Mouse (Mus musculus): ENCODE measurements around the gene Setd5. TPM values are rescaled to one million over a fixed set of nuclear protein-coding genes. Genes with fewer than 3 reads are reported as not detected.
A peak's percentile ranks its signal among the peaks of the same experiment; 100 is the strongest.

The Setd5 gene
- total RNA-seq, 1 experiment, result 79.4 TPM

DNA sequence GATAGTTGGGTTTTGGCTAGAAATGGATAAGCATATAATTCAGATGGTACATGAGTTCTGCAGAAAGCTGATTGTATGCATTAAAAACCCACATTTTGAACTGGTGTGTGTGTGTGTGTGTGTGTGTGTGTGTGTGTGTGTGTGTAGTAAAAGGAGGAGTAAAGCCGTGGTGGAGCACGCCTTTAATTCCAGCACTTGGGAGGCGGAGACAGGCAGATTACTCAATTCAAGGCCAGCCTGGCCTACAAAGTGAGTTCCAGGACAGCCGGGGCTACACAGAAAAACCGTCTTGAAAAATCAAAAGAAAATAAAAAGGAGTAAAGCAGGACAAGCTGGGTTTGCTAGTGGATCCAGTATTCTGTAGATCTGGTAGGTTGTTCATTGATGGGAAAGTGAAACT, 20.5 kb downstream of the Setd5 start:
- Histone ChIP-seq H3K36me3 (ENCODE audit: control insufficient read depth, insufficient read depth, low read length, poor library complexity, severe bottlenecking) (no peaks in the 10 kb centered on the region), H3K4me1 (ENCODE audit: control insufficient read depth in 2 of 2, insufficient read depth in 2 of 2, low read length in 2 of 2, poor library complexity in 1 of 2) (peaks cover 0 to 16% of the 10 kb centered on the region in 2 experiments; a peak in 2 of 4 replicates), H3K9ac (ENCODE audit: insufficient read depth, low read depth, low read length, poor library complexity, severe bottlenecking) (no peak overlapping the region), H3K27ac (ENCODE audit: insufficient read depth, low read depth, low read length, poor library complexity, severe bottlenecking) (no peak overlapping the region), H3K9me3 (ENCODE audit: control insufficient read depth, insufficient read depth, low read depth, low read length) (no peaks in the 10 kb centered on the region), H3K4me3 (ENCODE audit: insufficient read depth in 1 of 2, low read depth in 1 of 2, low read length in 2 of 2, poor library complexity in 1 of 2, severe bottlenecking in 1 of 2) (no peak overlapping the region)
- no peak for TF ChIP-seq CHD2 (IDR thresholded peaks at IDR 0.05; ENCODE audit: low read depth, low read length)
- TF ChIP-seq ZNF384 (IDR thresholded peaks at IDR 0.05; ENCODE audit: low read depth, low read length), result no peak
- TF ChIP-seq MAFK (IDR thresholded peaks at IDR 0.05; ENCODE audit: insufficient read depth, low read depth, low read length), result no peak
- no peak for TF ChIP-seq ZC3H11A (IDR thresholded peaks at IDR 0.05; ENCODE audit: borderline replicate concordance, low read depth, low read length)
- no peak for TF ChIP-seq HCFC1 (IDR thresholded peaks at IDR 0.05; ENCODE audit: borderline replicate concordance, insufficient read depth, low read length)
- no peak for DNase-seq (ENCODE audit: low read depth, low spot score)
- in situ Hi-C loops (cut with MboI; ENCODE audit: low sequenced_read_pairs in 2 of 2, unreplicated experiment in 2 of 2), result no loop called here

DNA sequence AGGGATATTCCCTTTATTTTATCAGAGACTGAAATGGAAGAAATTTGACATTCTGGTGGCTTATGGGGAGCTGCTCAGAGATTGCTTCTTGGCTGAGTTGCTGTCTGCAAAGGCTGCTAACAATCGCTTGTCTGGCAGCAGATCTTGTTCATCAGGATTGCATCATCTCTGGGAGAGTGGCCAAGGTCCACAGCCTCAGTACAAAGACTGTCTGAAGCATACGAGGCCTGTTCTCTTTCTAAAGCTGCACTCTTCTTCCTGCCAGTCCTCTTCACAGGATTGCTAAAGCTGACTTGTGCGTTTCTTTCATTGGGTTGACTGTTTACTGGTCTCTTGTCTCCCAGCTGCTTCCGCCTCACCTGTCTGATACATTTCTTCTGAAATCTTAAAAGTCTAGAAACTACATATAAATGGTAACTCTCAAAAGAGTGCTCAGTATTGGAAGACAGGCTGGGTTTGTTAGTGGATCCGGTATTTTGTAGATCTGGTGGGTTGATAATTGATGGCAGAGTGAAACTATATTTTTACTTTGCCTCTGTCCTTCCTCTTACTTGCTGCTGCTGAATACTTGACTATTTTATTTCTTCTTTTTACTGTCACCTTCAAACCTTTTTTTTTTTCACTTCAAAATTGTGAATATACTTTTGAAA, 22.6 kb downstream of the Setd5 start:
- H3K27ac ChIP-seq (ENCODE audit: insufficient read depth, low read depth, low read length, poor library complexity, severe bottlenecking), result peak overlapping the region; percentile 3; the same call in 1 of the 2 replicates
- H3K4me1 ChIP-seq (ENCODE audit: control insufficient read depth in 2 of 2, insufficient read depth in 2 of 2, low read length in 2 of 2, poor library complexity in 1 of 2), result peaks cover 0 to 16% of the 10 kb centered on the region in 2 experiments; a peak in 2 of 4 replicates

GRCm38 (mm10) chr6:113102541-113102940, 25.4 kb downstream of the Setd5 start:
- in situ Hi-C loops (cut with MboI; ENCODE audit: low sequenced_read_pairs in 2 of 2, unreplicated experiment in 2 of 2), result no loop called here
- Histone ChIP-seq H3K9me3 (ENCODE audit: control insufficient read depth, insufficient read depth, low read depth, low read length) (no peaks in the 10 kb centered on the region), H3K4me1 (ENCODE audit: control insufficient read depth in 2 of 2, insufficient read depth in 2 of 2, low read length in 2 of 2, poor library complexity in 1 of 2) (peaks cover 0 to 7% of the 10 kb centered on the region in 2 experiments; a peak in 2 of 4 replicates)

More for the DNA sequence above, 22.6 kb downstream of the Setd5 start:
- Histone ChIP-seq H3K36me3 (ENCODE audit: control insufficient read depth, insufficient read depth, low read length, poor library complexity, severe bottlenecking) (peaks cover under 1% of the 10 kb centered on the region; the same call in 1 of the 2 replicates), H3K4me3 (ENCODE audit: insufficient read depth in 1 of 2, low read depth in 1 of 2, low read length in 2 of 2, poor library complexity in 1 of 2, severe bottlenecking in 1 of 2) (no peak overlapping the region), H3K9ac (ENCODE audit: insufficient read depth, low read depth, low read length, poor library complexity, severe bottlenecking) (no peak overlapping the region; the same call in 1 of the 2 replicates), H3K9me3 (ENCODE audit: control insufficient read depth, insufficient read depth, low read depth, low read length) (no peaks in the 10 kb centered on the region)
- TF ChIP-seq ZC3H11A (IDR thresholded peaks at IDR 0.05; ENCODE audit: borderline replicate concordance, low read depth, low read length) (no peak), MAFK (IDR thresholded peaks at IDR 0.05; ENCODE audit: insufficient read depth, low read depth, low read length) (no peak), HCFC1 (IDR thresholded peaks at IDR 0.05; ENCODE audit: borderline replicate concordance, insufficient read depth, low read length) (no peak), CHD2 (IDR thresholded peaks at IDR 0.05; ENCODE audit: low read depth, low read length) (no peak), ZNF384 (IDR thresholded peaks at IDR 0.05; ENCODE audit: low read depth, low read length) (no peak)
- in situ Hi-C loops (cut with MboI; ENCODE audit: low sequenced_read_pairs in 2 of 2, unreplicated experiment in 2 of 2), result no loop called here
- no peak for DNase-seq (ENCODE audit: low read depth, low spot score)

GRCm38 (mm10) chr6:113103765-113104164, 26.6 kb downstream of the Setd5 start:
- DNase-seq (ENCODE audit: low read depth, low spot score), result peak; percentile 33
- in situ Hi-C loops (cut with MboI; ENCODE audit: low sequenced_read_pairs in 2 of 2, unreplicated experiment in 2 of 2), result no loop called here

More at GRCm38 (mm10) chr6:113102541-113102940, 25.4 kb downstream of the Setd5 start:
- Histone ChIP-seq H3K36me3 (ENCODE audit: control insufficient read depth, insufficient read depth, low read length, poor library complexity, severe bottlenecking) (peaks cover 7% of the 10 kb centered on the region), H3K27ac (ENCODE audit: insufficient read depth, low read depth, low read length, poor library complexity, severe bottlenecking) (no peak overlapping the region), H3K4me3 (ENCODE audit: insufficient read depth in 1 of 2, low read depth in 1 of 2, low read length in 2 of 2, poor library complexity in 1 of 2, severe bottlenecking in 1 of 2) (no peak overlapping the region), H3K9ac (ENCODE audit: insufficient read depth, low read depth, low read length, poor library complexity, severe bottlenecking) (no peak overlapping the region)
- no peak for DNase-seq (ENCODE audit: low read depth, low spot score)
- TF ChIP-seq CHD2 (IDR thresholded peaks at IDR 0.05; ENCODE audit: low read depth, low read length), result no peak
- no peak for TF ChIP-seq ZNF384 (IDR thresholded peaks at IDR 0.05; ENCODE audit: low read depth, low read length)
- TF ChIP-seq MAFK (IDR thresholded peaks at IDR 0.05; ENCODE audit: insufficient read depth, low read depth, low read length), result no peak

More at GRCm38 (mm10) chr6:113103765-113104164, 26.6 kb downstream of the Setd5 start:
- Histone ChIP-seq H3K36me3 (ENCODE audit: control insufficient read depth, insufficient read depth, low read length, poor library complexity, severe bottlenecking) (peaks cover 7% of the 10 kb centered on the region), H3K9me3 (ENCODE audit: control insufficient read depth, insufficient read depth, low read depth, low read length) (no peaks in the 10 kb centered on the region), H3K4me3 (ENCODE audit: insufficient read depth in 1 of 2, low read depth in 1 of 2, low read length in 2 of 2, poor library complexity in 1 of 2, severe bottlenecking in 1 of 2) (no peak overlapping the region), H3K27ac (ENCODE audit: insufficient read depth, low read depth, low read length, poor library complexity, severe bottlenecking) (no peak overlapping the region), H3K4me1 (ENCODE audit: control insufficient read depth in 2 of 2, insufficient read depth in 2 of 2, low read length in 2 of 2, poor library complexity in 1 of 2) (peaks cover 0 to 7% of the 10 kb centered on the region in 2 experiments; a peak in 2 of 4 replicates), H3K9ac (ENCODE audit: insufficient read depth, low read depth, low read length, poor library complexity, severe bottlenecking) (no peak overlapping the region)
- TF ChIP-seq HCFC1 (IDR thresholded peaks at IDR 0.05; ENCODE audit: borderline replicate concordance, insufficient read depth, low read length) (no peak), CHD2 (IDR thresholded peaks at IDR 0.05; ENCODE audit: low read depth, low read length) (no peak), ZC3H11A (IDR thresholded peaks at IDR 0.05; ENCODE audit: borderline replicate concordance, low read depth, low read length) (no peak), ZNF384 (IDR thresholded peaks at IDR 0.05; ENCODE audit: low read depth, low read length) (peak; percentile 90)

Data from ES-E14 (cell line).